Mouse (Mus musculus) left cerebral cortex, postnatal 4 days (tissue): ENCODE data around the gene Car12. TPM values are rescaled to one million over a fixed set of nuclear protein-coding genes. Genes with fewer than 3 reads are reported as not detected.

Experiments
- DNase-seq: peaks from one replicate; pipeline ENCODE4 v3.0.0-alpha.2; 2022
- intact Hi-C: fragments of 180-260 bp; cut with DNase I; formaldehyde crosslinking; loops from one replicate; pipeline ENCODE4 v1.15.1; 2025
- total RNA-seq, 2 experiments: library from RNA; stranded (reverse); gene quantifications; 2 replicates each; pipeline ENCODE4 v1.2.3; 2021

Gene Car12
- total RNA-seq = 1 to 10 TPM; 1.2 to 3.3 TPM

DNA sequence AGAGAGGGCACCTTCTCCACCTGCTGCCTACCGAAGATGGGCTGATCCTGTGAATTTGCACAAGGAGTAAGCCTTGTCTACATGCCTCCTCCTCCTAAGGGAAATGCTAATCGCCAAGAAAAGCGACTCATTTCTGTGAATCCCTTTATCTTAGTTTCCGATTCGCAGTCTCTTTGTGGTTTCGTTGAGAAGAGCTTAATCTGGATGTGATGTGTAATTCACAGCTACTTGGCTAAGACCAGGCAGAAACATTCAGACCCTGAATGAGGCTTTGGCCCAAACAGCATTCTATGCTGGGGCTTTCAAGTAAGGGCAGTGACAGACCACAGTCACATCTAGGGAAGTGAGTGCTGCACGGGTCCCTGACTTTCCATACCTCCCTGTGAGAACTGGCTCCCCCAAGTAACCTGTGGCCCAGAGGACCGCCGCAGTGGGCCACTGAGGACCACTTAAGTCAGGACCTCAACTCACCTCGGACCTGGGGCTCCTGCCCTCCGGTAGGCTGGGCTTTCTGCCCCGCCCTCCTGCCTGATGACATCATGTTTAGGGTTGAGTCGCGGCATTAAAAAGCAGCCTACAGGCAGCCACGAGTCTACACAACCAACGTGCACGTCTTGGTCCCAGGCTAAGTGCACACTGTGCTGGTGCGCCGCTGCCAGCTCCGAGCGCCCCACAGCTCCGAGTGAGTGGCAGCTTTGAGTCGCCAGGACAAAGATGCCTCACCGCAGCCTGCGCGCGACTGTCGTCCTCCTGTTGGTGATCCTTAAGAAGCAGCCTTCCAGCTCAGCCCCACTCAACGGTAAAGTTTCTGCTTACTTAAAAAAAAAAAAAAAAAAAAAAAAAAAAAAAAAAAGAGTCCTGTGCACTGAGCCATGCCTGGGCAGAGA, at the start of gene Car12:
TSS of gene Car12 (plus strand) at position 552 of the 887 bp plus-strand sequence.
- DNase-seq = no peak
- intact Hi-C loops = no loop called here

GRCm38 (mm10) chr9:66663764-66664163, 49.7 kb upstream of the Car12 start:
- intact Hi-C loops = no loop called here

GRCm38 (mm10) chr9:66664561-66664960, 48.9 kb upstream of the Car12 start:
- intact Hi-C loops = no loop called here

More at GRCm38 (mm10) chr9:66663764-66664163, 49.7 kb upstream of the Car12 start:
- no peak for DNase-seq

DNA sequence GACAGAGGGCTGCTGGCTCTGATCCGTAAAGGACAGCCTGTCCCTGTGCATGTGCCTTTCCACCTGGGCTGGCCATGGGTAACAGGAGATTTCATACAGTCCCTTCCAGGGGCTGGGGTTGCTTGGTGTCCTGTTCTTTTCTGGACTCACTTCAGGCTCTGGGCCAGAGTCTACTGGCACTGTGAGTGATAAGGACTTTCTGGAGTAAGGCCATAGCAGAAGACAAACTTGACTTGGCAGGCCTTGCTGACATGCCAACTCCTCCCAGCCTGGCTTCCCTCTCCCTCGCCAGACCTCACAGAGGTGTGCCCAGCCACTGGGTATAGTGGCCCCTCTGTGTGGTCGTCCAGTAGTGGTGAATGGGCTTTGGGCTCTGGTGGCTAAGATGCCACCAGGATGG, 47.3 kb upstream of the Car12 start:
- DNase-seq = peak; percentile 31
- intact Hi-C loops = no loop called here

More at GRCm38 (mm10) chr9:66664561-66664960, 48.9 kb upstream of the Car12 start:
- no peak for DNase-seq

- no peak for DNase-seq
Measured at GRCm38 (mm10) chr9:66667046-66667445, 46.4 kb upstream of the Car12 start.

GRCm38 (mm10) chr9:66667868-66668267, 45.6 kb upstream of the Car12 start:
- intact Hi-C loops = no loop called here
- no peak for DNase-seq

More at GRCm38 (mm10) chr9:66667046-66667445, 46.4 kb upstream of the Car12 start:
- intact Hi-C loops = no loop called here

DNA sequence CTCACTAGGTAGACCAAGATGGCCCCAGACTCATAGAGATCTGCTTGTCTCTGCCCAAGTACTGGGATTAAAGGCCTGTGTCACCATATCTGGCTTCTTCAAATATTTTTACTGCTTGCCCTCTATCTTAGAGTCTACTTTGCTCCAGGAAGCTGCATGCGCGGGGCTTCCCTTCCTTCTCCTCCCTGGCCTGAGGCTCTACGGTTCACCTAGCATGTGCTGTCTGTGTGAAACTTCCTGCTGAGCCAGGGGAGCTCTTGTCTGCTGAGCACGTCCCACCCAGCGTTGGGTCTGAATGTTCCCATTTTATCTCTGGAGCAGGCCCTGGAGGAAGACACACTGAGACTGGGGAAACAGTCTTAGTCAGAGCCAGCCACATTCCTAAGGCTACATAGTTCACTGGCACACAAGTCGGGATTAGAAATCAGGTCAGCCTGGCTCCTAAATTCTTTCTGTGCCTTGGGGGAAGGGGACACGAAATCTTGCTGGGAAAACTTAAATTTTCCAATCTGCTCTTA, 43.9 kb upstream of the Car12 start:
- intact Hi-C loops = no loop called here
- DNase-seq = no peak

- intact Hi-C loops = no loop called here
- DNase-seq = no peak
Measured at GRCm38 (mm10) chr9:66673771-66674170, 39.7 kb upstream of the Car12 start.

GRCm38 (mm10) chr9:66675566-66675965, 37.9 kb upstream of the Car12 start:
- no peak for DNase-seq
- intact Hi-C loops = no loop called here

- intact Hi-C loops = no loop called here
- no peak for DNase-seq
Measured at GRCm38 (mm10) chr9:66680102-66680501, 33.4 kb upstream of the Car12 start.

DNA sequence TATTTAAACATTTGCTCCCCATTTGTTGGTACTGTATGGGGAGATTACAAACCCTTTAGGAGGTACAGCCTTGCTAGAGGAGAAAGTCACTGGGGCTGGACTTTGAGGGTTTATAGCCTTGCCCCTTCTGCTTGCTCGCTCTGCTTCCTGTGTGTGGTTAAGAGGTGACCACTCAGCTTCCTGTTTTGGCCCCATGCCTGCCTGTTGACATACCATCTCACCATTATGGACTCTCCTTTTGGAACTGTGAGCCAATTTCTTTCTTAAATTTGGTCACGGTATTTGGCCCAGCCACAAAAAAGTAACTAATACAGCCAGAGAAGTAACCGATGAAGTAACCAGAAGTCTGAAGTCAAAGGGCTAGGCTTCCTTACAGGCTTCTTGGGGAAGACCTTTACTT, 30.7 kb upstream of the Car12 start:
- DNase-seq = no peak
- intact Hi-C loops = no loop called here

- no peak for DNase-seq
- intact Hi-C loops = no loop called here
Measured at GRCm38 (mm10) chr9:66685730-66686129, 27.8 kb upstream of the Car12 start.

- no peak for DNase-seq
- intact Hi-C loops = no loop called here
Measured at GRCm38 (mm10) chr9:66687713-66688112, 25.8 kb upstream of the Car12 start.

GRCm38 (mm10) chr9:66691683-66692305, 21.7 kb upstream of the Car12 start:
- intact Hi-C loops = no loop called here
- DNase-seq = no peak

GRCm38 (mm10) chr9:66697355-66698140, 15.9 kb upstream of the Car12 start:
- no peak for DNase-seq
- intact Hi-C loops = no loop called here

- DNase-seq = no peak
- intact Hi-C loops = no loop called here
Measured at GRCm38 (mm10) chr9:66699748-66700147, 13.7 kb upstream of the Car12 start.

GRCm38 (mm10) chr9:66703002-66703401, 10.5 kb upstream of the Car12 start:
- no peak for DNase-seq
- intact Hi-C loops = no loop called here

DNA sequence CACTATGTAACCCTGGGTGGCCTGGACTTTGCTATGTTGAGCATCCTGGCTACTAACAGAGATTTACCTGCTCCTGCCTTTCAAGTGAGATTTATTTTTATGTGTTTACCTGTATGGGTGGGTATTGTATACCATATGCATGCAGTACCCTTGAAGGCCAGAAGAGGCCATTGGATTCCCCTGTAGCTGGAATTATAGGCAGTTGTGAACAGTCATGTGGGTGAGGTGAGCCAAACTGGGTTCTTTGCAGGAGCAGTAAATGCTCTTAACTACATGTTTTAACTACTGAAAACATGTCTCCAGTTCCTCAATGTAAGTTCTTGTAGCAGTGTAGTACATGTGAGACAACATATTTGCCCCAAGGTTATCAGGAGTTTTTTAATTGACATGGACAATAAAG, 8.1 kb upstream of the Car12 start:
- DNase-seq = no peak
- intact Hi-C loops = no loop called here

- intact Hi-C loops = no loop called here
- DNase-seq = peak; percentile 49
Measured at GRCm38 (mm10) chr9:66705766-66706165, 7.7 kb upstream of the Car12 start.

DNA sequence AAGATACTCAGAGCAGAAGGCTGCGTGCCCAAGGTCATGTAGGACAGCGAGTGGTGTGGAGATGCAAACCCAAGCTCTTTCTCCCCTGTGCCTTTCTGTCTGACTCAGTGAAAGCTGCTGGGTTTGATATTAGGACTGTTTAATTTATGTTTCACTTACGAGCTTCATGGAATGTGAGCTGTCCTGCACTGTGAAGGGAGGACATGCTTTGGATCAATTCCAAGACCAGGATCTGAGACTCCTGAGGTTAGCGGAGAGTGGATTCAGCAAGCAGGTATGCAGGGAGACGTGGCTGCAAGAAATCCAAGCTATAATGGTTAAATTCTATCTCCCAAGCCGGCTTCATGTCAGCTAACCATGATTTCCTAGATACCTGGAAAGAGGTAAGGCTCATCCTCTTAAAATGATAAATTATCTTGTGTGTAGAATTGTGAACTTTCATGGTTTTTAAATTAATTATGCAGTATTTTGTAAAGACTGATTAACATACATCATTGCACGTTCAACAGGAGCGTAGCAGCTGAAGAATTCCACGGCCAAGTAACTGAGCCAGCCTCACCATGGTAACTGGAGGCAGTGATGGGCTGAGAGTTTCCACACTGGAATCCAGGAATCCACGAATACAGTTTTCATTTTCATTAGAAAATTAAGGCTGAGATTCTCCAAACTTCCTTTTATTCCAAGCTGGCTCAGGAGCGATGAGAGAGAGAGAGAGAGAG, 5.3 kb upstream of the Car12 start:
- no peak for DNase-seq
- intact Hi-C loops = no loop called here
